Mouse (Mus musculus) macrophage (primary cell): ENCODE data around the gene Trim7. TPM values are rescaled to one million over a fixed set of nuclear protein-coding genes. Genes with fewer than 3 reads are reported as not detected.
"Not testable (repeated sequence)": the region's sequence is repeated elsewhere in the genome, so short reads cannot be mapped to it uniquely, and the experiment has no call there.

Experiments
- H3K27ac ChIP-seq: fragments of 350-480 bp; formaldehyde crosslinking; 2 replicates; pipeline ENCODE4 v1.9.0; 2021
- H3K36me3 ChIP-seq: fragments of 350-480 bp; formaldehyde crosslinking; 2 replicates; pipeline ENCODE4 v1.9.0; 2021; ENCODE audit errors: inconsistent target
- H3K4me3 ChIP-seq: fragments of 350-480 bp; formaldehyde crosslinking; 2 replicates; pipeline ENCODE4 v1.9.0; 2021; ENCODE audit errors: inconsistent target
- H3K79me2 ChIP-seq: fragments of 350-480 bp; formaldehyde crosslinking; 2 replicates; pipeline ENCODE4 v1.9.0; 2021; ENCODE audit errors: inconsistent target
- WGBS: methylation state at CpG from one replicate; pipeline ENCODE4 v1.1.7; 2026; ENCODE audit warnings: inconsistent platforms; ENCODE audit not compliant: missing documents; 5-methylcytosine and 5-hydroxymethylcytosine counted together
- polyA plus RNA-seq: library from polyadenylated mRNA; stranded (reverse); fragments of 250-400 nt; gene quantifications from 3 replicates; pipeline ENCODE4 v1.2.4, GENCODE M21; 2018; ENCODE audit warnings: inconsistent platforms
- total RNA-seq, 78 experiments: library from RNA; depleted of rRNA; stranded (reverse); fragments of 250-400 nt; gene quantifications; 1 replicate in 9 of 78; 2 replicates in 24 of 78; 3 replicates in 43 of 78; 4 replicates in 2 of 78; pipeline ENCODE4 v1.2.4; 2018; ENCODE audit warnings: inconsistent platforms in 56 of 78

The Trim7 gene
- total RNA-seq (2018; cell fraction: chromatin; rRNA removed) = 10 to 100 TPM in 12 of 26 experiments, 1 to 10 TPM in 14; 2.1 to 26.6 (median 9.3) TPM
- total RNA-seq (2018; cell fraction: cytosol; rRNA removed) = 1 to 10 TPM in 20 of 26 experiments, under 1 TPM in 6; 0.29 to 2.5 (median 1.3) TPM
- total RNA-seq (2018; cell fraction: nucleus; rRNA removed) = 10 to 100 TPM in 3 of 26 experiments, 1 to 10 TPM in 23; 1.7 to 11.6 (median 5.5) TPM
- polyA plus RNA-seq = 1.1 to 1.4 TPM (median 1.2 TPM) in 3 replicates

DNA sequence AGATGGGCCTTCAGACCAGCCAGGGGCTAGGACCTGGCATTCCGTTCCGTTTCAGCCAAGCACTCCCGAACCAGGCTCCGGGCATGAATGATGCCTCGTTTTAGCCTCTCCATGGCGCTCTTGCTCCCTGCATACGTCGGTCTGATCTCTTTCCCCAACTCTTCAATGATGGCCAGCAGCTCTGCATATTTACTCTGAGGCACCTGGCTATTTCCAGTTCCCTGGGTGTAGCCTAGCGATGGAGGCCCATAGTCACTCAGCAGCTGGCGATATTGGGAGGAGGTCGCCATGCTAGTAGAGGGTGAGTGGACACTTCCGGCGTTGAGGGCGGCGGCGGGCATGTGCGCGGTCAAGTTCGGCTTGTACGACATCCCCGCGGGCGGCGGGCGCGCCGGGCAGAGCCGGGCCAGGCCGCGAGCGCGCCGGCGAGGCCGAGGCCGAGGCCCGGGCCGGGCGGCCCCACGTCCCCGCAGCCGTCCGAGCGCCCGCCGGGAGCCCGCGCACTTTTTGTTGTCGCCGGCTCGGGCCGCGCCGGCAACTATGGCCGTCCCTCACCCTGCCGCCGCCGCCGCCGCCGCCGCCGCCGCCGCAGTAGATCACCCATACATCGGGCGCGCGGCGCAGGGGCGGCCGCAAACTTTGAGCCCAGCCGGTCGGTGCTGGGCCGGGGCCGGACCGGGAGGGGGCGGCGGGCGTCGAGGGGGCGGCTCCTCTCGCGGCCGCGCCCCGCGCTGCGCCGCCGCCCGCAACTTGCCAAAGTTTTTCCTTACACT, at the start of gene Trim7, which contains the start of gene Gm12184:
Gene Trim7 (plus strand): TSS at position 162 of the 773 bp plus-strand sequence.
Gene Gm12184 (minus strand): TSS at position 677 of the 773 bp plus-strand sequence.
- H3K36me3 ChIP-seq, H3K79me2 ChIP-seq, H3K27ac ChIP-seq: not testable (repeated sequence)
- peak within 1 kb of the TSS; percentile 40 for H3K4me3 ChIP-seq
- WGBS = 0% methylated on average over 8 of the region's 92 CpGs

DNA sequence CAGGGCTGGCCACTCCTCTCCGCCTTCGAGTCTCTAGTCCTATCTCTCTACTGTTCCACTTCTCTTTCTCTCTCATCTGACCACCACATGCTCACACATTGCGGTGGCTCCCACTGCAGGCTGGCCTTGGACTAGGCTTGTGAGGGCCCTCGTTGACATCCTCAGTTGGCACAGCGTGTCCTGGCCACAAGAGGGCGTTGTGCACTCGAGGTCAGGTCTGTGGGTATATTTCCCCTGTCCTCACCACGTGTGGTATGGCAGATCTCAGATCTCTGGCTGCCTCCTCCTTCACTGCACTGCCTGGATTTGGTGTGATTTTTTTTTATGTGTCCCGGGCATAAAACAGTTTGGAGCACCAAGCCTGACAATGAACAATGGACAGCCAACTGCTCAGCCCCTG, 49.3 kb upstream of the Trim7 start:
- no peaks in the 10 kb centered on the region for H3K36me3 ChIP-seq
- no peak overlapping the region for H3K27ac ChIP-seq
- H3K4me3 ChIP-seq = no peak overlapping the region
- no peaks in the 10 kb centered on the region for H3K79me2 ChIP-seq
- WGBS = 32% methylated on average over 9 of the region's 9 CpGs

DNA sequence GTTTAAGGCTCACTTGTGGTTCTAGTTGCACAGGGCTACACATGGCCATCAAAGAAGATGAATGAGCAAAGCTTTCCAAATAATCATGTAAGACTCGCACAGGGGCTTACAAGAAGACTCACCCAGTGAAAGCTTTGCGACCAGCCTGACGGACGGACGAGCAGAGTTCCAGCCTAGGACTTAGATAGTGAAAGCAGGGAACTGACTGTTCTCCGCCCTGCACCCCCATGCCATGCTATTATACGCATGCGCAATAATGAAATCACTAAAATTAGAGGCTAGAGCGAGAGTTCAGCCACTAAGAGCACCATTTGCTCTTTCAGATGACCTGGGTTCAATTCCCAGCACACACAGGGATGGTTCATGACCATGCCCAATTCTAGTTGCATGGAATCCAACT, 48.6 kb upstream of the Trim7 start:
- no peaks in the 10 kb centered on the region for H3K36me3 ChIP-seq
- H3K79me2 ChIP-seq = no peaks in the 10 kb centered on the region
- WGBS = 94% methylated on average over 9 of the region's 9 CpGs
- no peak overlapping the region for H3K27ac ChIP-seq
- H3K4me3 ChIP-seq = no peak overlapping the region

DNA sequence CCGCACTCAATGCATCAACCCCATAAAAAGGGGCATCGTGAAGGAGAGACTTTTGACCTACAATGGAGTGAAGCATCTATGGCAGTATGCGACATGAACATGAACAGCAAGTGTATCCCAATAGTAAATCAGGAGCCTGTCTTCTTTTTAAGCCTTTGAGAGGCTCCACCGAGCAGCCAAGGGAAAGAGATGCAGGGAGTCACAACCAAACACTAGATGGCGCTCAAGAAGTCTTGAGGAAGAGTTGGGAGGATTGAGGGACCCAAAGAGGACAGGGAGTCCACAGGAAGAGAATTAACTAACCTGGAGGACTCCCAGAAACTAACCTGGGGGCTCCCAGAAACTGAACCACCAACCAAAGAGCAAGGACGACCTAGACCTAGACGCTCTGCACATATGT, 46.5 kb upstream of the Trim7 start:
- H3K4me3 ChIP-seq = no peak overlapping the region

DNA sequence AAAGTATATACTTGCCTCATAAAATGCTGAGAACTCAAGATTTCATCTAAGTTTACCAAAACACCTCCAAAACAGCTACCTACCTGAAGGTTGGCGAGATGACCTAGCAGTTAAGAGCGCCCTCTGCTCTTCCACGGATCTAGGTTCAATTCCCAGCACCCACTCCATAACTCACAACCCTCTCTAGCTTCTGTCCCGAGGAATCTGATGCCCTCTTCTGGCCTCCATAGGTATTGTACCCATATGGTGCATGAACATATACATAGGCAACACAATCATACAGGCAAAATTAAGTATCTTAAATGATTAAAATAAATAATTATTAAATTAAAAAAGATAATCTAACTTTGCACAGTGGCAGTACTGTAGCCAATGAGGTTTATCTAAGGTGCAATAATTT, 43.7 kb upstream of the Trim7 start:
- Histone ChIP-seq H3K27ac (no peak overlapping the region), H3K4me3 (no peak overlapping the region), H3K79me2 (no peaks in the 10 kb centered on the region), H3K36me3 (no peaks in the 10 kb centered on the region)
- 90% methylated on average over 4 of the region's 4 CpGs for WGBS

More for the DNA sequence above, 46.5 kb upstream of the Trim7 start:
- 44% methylated on average over 7 of the region's 7 CpGs for WGBS
- Histone ChIP-seq H3K27ac (no peak overlapping the region), H3K79me2 (no peaks in the 10 kb centered on the region), H3K36me3 (no peaks in the 10 kb centered on the region)

DNA sequence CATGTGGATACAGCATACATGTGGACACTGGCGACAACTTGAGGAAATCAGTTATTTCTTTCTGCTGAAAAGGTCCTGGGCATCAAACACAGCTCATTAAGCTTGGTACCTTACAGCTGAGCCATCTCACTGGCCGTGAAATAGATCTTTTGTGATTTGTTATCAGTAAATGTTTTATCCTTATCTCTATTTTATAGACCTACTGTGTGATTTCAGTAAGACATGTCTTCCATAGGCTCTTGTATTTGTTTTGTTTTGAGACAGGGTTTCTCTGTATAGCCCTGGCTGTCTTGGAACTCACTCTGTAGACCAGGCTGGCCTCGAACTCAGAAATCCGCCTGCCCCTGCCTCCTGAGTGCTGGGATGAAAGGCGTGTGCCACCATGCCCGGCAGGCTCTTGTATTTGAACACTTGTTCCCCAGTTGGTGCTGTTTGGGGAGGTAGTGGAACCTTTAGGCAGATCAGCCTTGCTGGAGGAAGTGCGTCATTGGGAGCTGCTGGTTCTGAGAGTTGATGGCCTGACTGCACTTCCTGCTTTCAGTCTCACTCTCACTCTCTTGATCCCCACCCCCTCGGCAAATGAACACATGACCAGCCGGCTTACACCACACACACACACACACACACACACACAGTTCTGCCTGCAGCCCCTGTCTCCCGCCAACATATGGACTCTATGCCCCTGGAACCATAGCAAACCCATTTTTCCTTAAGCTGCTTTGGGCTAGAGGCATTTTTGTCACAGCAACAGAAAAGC, 38.3 kb upstream of the Trim7 start:
- no peaks in the 10 kb centered on the region for H3K36me3 ChIP-seq
- WGBS = 30% methylated on average over 10 of the region's 10 CpGs
- H3K79me2 ChIP-seq = no peaks in the 10 kb centered on the region
- H3K27ac ChIP-seq = peak overlapping the region; percentile 78
- peak overlapping the region; percentile 29 for H3K4me3 ChIP-seq

DNA sequence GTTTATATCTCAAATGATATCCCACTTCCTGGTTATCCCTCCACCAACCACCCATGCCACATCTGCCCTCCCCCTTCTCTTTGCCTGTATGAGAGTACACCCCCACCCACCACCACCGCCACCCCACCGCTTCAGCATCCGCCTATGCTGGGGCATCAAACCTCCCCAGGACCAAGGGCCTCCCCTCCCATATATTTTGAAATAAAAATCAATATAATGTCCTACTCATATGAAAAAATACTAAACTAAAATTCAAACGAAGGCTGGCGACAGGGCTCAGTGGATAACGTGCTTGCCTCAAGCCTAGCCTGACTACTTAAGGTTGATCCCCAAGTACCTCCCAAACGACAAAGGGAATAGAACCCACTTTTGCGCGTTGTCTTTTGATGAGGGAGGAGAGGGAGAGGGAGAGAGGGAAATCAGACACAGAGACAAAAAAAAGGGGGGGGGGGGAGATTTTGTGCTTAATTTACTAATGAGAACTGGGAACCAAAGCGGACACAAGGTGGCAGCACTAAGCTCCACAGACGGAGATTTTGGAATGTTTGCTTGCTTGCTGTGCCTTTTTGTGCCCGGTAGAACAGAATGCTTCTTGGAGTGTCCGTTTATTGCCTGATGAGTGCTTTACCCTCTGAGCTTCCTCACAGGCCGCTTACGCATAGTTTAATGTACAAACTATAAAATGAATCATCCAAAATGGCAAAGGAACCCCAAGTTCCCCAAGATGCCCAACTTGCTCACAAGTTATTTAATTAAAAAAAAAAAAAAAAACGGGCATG, 37.4 kb upstream of the Trim7 start:
- H3K27ac ChIP-seq = peak overlapping the region; percentile 78
- H3K79me2 ChIP-seq = no peaks in the 10 kb centered on the region
- 2% methylated on average over 15 of the region's 16 CpGs for WGBS

DNA sequence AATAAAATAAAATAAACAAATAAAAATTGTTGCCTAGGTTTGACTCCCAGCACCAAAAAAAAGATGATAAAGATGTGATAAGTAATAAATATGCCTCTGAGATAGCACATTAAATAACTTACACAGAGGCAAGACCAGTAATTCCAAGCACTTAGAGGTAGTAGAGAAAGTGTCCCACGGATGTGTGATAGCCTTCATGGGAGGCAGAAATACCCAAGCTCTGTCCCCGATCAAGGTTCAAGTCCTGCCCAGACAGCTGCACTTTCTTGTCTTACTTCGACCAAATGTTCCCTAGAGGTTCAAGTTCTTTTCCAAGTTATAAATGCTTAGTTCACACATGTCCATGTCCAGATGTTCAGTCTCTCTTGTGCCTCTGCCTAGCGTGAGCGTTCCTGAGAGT, 36.7 kb upstream of the Trim7 start:
- peak overlapping the region; percentile 78; the same call in 1 of the 2 replicates for H3K27ac ChIP-seq
- no peaks in the 10 kb centered on the region for H3K79me2 ChIP-seq
- no peak overlapping the region for H3K4me3 ChIP-seq
- WGBS = 93% methylated on average over 5 of the region's 5 CpGs
- no peaks in the 10 kb centered on the region for H3K36me3 ChIP-seq

More for the DNA sequence above, 37.4 kb upstream of the Trim7 start:
- Histone ChIP-seq H3K4me3 (peak overlapping the region; percentile 29), H3K36me3 (no peaks in the 10 kb centered on the region)

DNA sequence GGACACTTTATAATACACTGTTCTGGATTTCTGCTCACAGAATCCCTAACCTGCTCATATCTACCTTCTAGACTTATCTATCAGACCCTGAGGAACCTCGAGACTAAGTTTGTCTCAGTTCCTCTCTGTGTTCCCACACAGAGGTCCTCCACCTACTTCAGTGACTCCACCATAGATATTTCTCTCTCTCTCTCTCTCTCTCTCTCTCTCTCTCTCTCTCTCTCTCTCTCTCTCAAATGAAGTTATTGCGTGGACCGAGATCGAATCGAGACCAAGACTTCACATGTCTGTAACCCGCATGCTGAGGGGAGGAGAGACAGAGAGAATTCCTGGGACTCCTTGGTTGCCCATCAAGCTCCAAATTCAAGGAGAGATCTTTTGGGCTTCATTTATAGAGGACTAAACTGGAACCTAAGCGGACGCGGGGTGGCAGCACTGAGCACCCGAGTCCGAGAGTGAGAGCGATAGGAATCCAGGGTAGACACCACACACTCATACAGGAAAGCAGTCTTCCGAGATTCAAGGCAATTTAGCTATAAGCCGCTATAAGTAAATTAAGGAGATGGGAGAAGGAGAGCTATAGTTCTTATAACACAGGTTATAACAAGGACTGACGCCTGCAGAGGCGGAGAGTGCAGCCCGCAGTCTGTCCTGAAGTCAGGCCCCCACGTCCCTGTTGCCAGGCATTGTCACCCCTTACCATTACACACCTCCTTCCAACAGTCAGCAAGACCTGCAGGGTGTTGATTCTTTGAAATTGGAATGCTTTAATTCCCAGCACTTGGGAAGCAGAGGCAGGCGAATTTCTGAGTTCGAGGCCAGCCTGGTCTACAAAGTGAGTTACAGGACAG, 35.7 kb upstream of the Trim7 start:
- Histone ChIP-seq H3K4me3 (no peak overlapping the region), H3K36me3 (no peaks in the 10 kb centered on the region), H3K79me2 (no peaks in the 10 kb centered on the region), H3K27ac (no peak overlapping the region)
- 23% methylated on average over 18 of the region's 20 CpGs for WGBS

DNA sequence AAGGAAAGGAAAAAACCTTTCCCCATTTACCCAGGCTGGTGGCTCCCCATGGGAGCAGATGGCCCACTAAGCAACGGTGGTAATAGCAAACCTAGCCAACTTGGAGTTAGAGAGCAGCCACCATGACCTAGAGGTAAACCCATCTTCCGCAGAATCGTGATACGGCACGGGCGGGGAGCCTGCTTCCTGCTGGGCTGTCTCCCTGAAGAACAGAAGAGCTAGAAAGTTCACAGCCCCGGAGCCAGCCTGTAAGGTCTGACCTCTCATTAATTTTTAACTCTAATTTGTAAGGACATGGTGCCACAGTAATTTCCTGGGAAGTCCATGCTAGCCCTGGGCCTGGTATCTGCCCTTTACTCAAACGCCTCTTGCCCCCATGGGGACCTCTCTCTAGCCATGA, 35.0 kb upstream of the Trim7 start:
- 87% methylated on average over 8 of the region's 8 CpGs for WGBS
- no peak overlapping the region for H3K27ac ChIP-seq
- H3K36me3 ChIP-seq = no peaks in the 10 kb centered on the region
- H3K4me3 ChIP-seq = no peak overlapping the region
- H3K79me2 ChIP-seq = no peaks in the 10 kb centered on the region

DNA sequence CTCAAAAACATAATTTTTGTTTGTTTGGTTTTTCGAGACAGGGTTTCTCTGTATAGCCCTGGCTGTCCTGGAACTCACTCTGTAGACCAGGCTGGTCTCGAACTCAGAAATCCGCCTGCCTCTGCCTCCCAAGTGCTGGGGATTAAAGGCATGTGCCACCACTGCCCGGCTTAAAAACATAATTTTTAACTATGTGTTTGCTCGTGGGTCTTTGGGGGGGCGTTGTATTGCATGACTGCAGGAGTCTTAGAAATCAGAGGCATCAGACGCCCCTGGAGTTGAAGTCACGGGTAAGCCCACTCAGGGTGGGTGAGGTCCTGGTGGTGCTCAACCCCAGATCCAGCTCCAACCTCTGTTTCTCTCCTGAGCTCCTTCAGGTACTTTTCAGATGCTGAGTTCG, 34.0 kb upstream of the Trim7 start:
- not testable (repeated sequence) for H3K27ac ChIP-seq

DNA sequence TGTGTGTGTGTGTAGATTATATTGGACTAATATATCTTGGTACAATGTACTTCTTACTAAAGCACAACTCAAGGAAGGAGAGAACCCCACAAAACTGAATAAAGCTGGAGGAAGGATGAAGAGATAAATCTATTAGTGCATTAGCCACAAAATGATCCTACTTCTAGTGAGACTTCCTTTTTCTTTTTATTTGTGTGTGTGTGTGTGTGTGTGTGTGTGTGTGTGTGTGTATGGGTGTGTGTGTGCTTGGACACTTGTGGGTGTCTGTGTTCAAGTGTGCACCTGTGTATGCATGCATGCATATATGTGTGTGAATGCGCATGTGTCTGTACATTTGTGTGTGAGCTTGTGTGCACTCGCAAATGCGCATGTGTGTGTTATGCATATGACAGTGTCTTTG, 32.8 kb upstream of the Trim7 start:
- Histone ChIP-seq H3K4me3 (no peak overlapping the region), H3K36me3 (no peaks in the 10 kb centered on the region), H3K79me2 (peaks cover 6% of the 10 kb centered on the region; the same call in 1 of the 2 replicates), H3K27ac (no peak overlapping the region)
- 97% methylated on average over 3 of the region's 3 CpGs for WGBS

More for the DNA sequence above, 34.0 kb upstream of the Trim7 start:
- not testable (repeated sequence) for H3K79me2 ChIP-seq, H3K4me3 ChIP-seq, H3K36me3 ChIP-seq
- 91% methylated on average over 9 of the region's 9 CpGs for WGBS

DNA sequence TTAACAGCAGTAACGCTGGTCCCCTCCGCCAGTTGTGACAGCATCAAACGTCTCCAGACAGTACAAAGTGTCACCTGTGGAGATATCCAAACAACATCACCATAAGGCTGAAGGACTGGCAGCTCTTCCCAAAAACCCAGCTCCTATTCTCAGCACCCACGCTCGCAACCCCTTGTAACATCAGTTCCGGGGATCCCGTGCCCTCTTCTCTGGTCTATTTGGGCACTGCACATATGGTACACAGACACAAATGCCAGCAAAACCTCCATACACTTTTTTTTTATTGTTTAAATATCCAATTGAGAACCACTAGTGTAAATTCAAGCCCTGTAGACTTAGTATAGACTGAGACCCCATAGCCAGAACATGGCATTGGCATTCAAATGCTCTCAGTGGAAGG, 30.7 kb upstream of the Trim7 start:
- WGBS = 95% methylated on average over 7 of the region's 7 CpGs
- no peaks in the 10 kb centered on the region for H3K36me3 ChIP-seq
- H3K79me2 ChIP-seq = peaks cover 16% of the 10 kb centered on the region
- H3K27ac ChIP-seq = no peak overlapping the region
- no peak overlapping the region for H3K4me3 ChIP-seq
